Mouse (Mus musculus): ENCODE results near the gene Angel2. TPM values are rescaled to one million over a fixed set of nuclear protein-coding genes. Genes with fewer than 3 reads are reported as not detected.

Angel2 gene
- polyA plus RNA-seq, 1 experiment from 2014 or later: 27.6 TPM

GRCm38 (mm10) chr1:190904136-190904535 is 20.8 kb upstream of the Angel2 start:
- ATAC-seq (ENCODE audit: extremely low read depth, insufficient number of reproducible peaks, low FRiP score, low TSS enrichment): no peak
- H3K4me2 ChIP-seq: no peak overlapping the region
- H3K4me3 ChIP-seq: no peak overlapping the region
- peaks cover 10% of the 10 kb centered on the region; the same call in 1 of the 2 replicates for H3K4me1 ChIP-seq
- no peak overlapping the region for H3K27ac ChIP-seq (replicated peaks)
- H3K27me3 ChIP-seq (replicated peaks): no peaks in the 10 kb centered on the region
- H3K36me3 ChIP-seq: peaks cover 24% of the 10 kb centered on the region
- H3K9ac ChIP-seq: no peak overlapping the region
- 89% methylated on average over 3 of the region's 3 CpGs for WGBS
- H3K9me3 ChIP-seq: no peaks in the 10 kb centered on the region

GRCm38 (mm10) chr1:190904714-190905113 is 20.2 kb upstream of the Angel2 start:
- no peak for ATAC-seq (ENCODE audit: extremely low read depth, insufficient number of reproducible peaks, low FRiP score, low TSS enrichment)
- WGBS: 87% methylated on average over 16 of the region's 16 CpGs

GRCm38 (mm10) chr1:190910836-190911235 is 14.1 kb upstream of the Angel2 start:
- Histone ChIP-seq H3K4me1 (peaks cover 13% of the 10 kb centered on the region), H3K9me3 (no peaks in the 10 kb centered on the region), H3K36me3 (no peaks in the 10 kb centered on the region), H3K4me3 (peak overlapping the region; percentile 96), H3K9ac (peak overlapping the region; percentile 91), H3K4me2 (peak overlapping the region; percentile 84), H3K27ac (replicated peaks) (no peak overlapping the region), H3K27me3 (replicated peaks) (no peaks in the 10 kb centered on the region)
- ATAC-seq (ENCODE audit: extremely low read depth, insufficient number of reproducible peaks, low FRiP score, low TSS enrichment): no peak
- 85% methylated on average over 6 of the region's 6 CpGs for WGBS

More at GRCm38 (mm10) chr1:190904714-190905113, 20.2 kb upstream of the Angel2 start:
- Histone ChIP-seq H3K27ac (replicated peaks) (no peak overlapping the region), H3K36me3 (peaks cover 22% of the 10 kb centered on the region), H3K4me3 (no peak overlapping the region), H3K9me3 (no peaks in the 10 kb centered on the region), H3K4me1 (peaks cover 7% of the 10 kb centered on the region; the same call in 1 of the 2 replicates), H3K27me3 (replicated peaks) (no peaks in the 10 kb centered on the region), H3K4me2 (no peak overlapping the region), H3K9ac (no peak overlapping the region)

- peak within 1 kb of the TSS; percentile 53; the same call in 1 of the 2 replicates for H3K27ac ChIP-seq (replicated peaks)
- under 1% methylated on average over 47 of the region's 47 CpGs for WGBS
- H3K4me3 ChIP-seq: peak within 1 kb of the TSS; percentile 96
- peak within 1 kb of the TSS; percentile 91 for H3K9ac ChIP-seq
- ATAC-seq (ENCODE audit: extremely low read depth, insufficient number of reproducible peaks, low FRiP score, low TSS enrichment): peak; percentile 74
- H3K4me1 ChIP-seq: peaks cover 13% of the 10 kb centered on the region
- H3K27me3 ChIP-seq (replicated peaks): no peaks in the 10 kb centered on the region
- H3K36me3 ChIP-seq: no peaks in the 10 kb centered on the region
- no peaks in the 10 kb centered on the region for H3K9me3 ChIP-seq
- H3K4me2 ChIP-seq: peak within 1 kb of the TSS; percentile 84
These were observed 13.3 kb upstream of the Angel2 start, which contains the start of gene Rps6kc1 for GRCm38 (mm10) chr1:190911415-190912123. TSS of gene Rps6kc1 (minus strand) at chr1:190911770.

- 45% methylated on average over 1 of the region's 1 CpGs for WGBS
- Histone ChIP-seq H3K27ac (replicated peaks) (no peak overlapping the region), H3K4me3 (no peak overlapping the region), H3K9ac (no peak overlapping the region), H3K27me3 (replicated peaks) (no peaks in the 10 kb centered on the region), H3K4me2 (no peak overlapping the region), H3K4me1 (peaks cover 13% of the 10 kb centered on the region), H3K36me3 (no peaks in the 10 kb centered on the region), H3K9me3 (no peaks in the 10 kb centered on the region)
- ATAC-seq (ENCODE audit: extremely low read depth, insufficient number of reproducible peaks, low FRiP score, low TSS enrichment): no peak
These were observed 12.3 kb upstream of the Angel2 start for GRCm38 (mm10) chr1:190912623-190913022.

GRCm38 (mm10) chr1:190918938-190919337 is 6.0 kb upstream of the Angel2 start:
- Histone ChIP-seq H3K4me1 (peaks cover 4% of the 10 kb centered on the region; the same call in 1 of the 2 replicates), H3K9ac (no peak overlapping the region), H3K27ac (replicated peaks) (no peak overlapping the region), H3K4me3 (no peak overlapping the region), H3K9me3 (no peaks in the 10 kb centered on the region), H3K36me3 (no peaks in the 10 kb centered on the region), H3K27me3 (replicated peaks) (no peaks in the 10 kb centered on the region), H3K4me2 (no peak overlapping the region)
- 43% methylated on average over 7 of the region's 7 CpGs for WGBS
- no peak for ATAC-seq (ENCODE audit: extremely low read depth, insufficient number of reproducible peaks, low FRiP score, low TSS enrichment)

- Histone ChIP-seq H3K4me3 (no peak overlapping the region), H3K27ac (replicated peaks) (no peak overlapping the region), H3K36me3 (no peaks in the 10 kb centered on the region), H3K9me3 (no peaks in the 10 kb centered on the region), H3K27me3 (replicated peaks) (no peaks in the 10 kb centered on the region), H3K4me1 (peaks cover 4% of the 10 kb centered on the region; the same call in 1 of the 2 replicates), H3K9ac (no peak overlapping the region), H3K4me2 (no peak overlapping the region)
- ATAC-seq (ENCODE audit: extremely low read depth, insufficient number of reproducible peaks, low FRiP score, low TSS enrichment): no peak
- WGBS: 73% methylated on average over 8 of the region's 8 CpGs
These were observed 5.0 kb upstream of the Angel2 start for GRCm38 (mm10) chr1:190919725-190920469.

- H3K4me2 ChIP-seq: peak overlapping the region; percentile 89
- no peak overlapping the region for H3K27ac ChIP-seq (replicated peaks)
- H3K9me3 ChIP-seq: no peaks in the 10 kb centered on the region
- 0 out of 2 replicates have a peak, but pooled peaks cover 4% of the 10 kb centered on the region for H3K36me3 ChIP-seq
- peak overlapping the region; percentile 85 for H3K4me3 ChIP-seq
- no peak for ATAC-seq (ENCODE audit: extremely low read depth, insufficient number of reproducible peaks, low FRiP score, low TSS enrichment)
- H3K9ac ChIP-seq: no peak overlapping the region
- peaks cover 22% of the 10 kb centered on the region for H3K4me1 ChIP-seq
- no peaks in the 10 kb centered on the region for H3K27me3 ChIP-seq (replicated peaks)
- 86% methylated on average over 3 of the region's 3 CpGs for WGBS
These were observed 2.4 kb downstream of the Angel2 start for GRCm38 (mm10) chr1:190927311-190927710.

GRCm38 (mm10) chr1:190927751-190928369 is 2.9 kb downstream of the Angel2 start:
- peaks cover 6% of the 10 kb centered on the region for H3K36me3 ChIP-seq
- peak overlapping the region; percentile 85 for H3K4me3 ChIP-seq
- no peak for ATAC-seq (ENCODE audit: extremely low read depth, insufficient number of reproducible peaks, low FRiP score, low TSS enrichment)
- H3K9ac ChIP-seq: peak overlapping the region; percentile 94
- no peaks in the 10 kb centered on the region for H3K27me3 ChIP-seq (replicated peaks)
- H3K9me3 ChIP-seq: no peaks in the 10 kb centered on the region
- peak overlapping the region; percentile 97 for H3K27ac ChIP-seq (replicated peaks)
- H3K4me1 ChIP-seq: peaks cover 22% of the 10 kb centered on the region
- 9% methylated on average over 16 of the region's 16 CpGs for WGBS
- peak overlapping the region; percentile 89 for H3K4me2 ChIP-seq

- H3K4me1 ChIP-seq: peaks cover 22% of the 10 kb centered on the region
- under 1% methylated on average over 35 of the region's 79 CpGs for WGBS
- no peaks in the 10 kb centered on the region for H3K27me3 ChIP-seq (replicated peaks)
- ATAC-seq (ENCODE audit: extremely low read depth, insufficient number of reproducible peaks, low FRiP score, low TSS enrichment): peak; percentile 91
- H3K36me3 ChIP-seq: peaks cover 10% of the 10 kb centered on the region
- no peaks in the 10 kb centered on the region for H3K9me3 ChIP-seq
- peak overlapping the region; percentile 89 for H3K4me2 ChIP-seq
- H3K9ac ChIP-seq: peak overlapping the region; percentile 94
- H3K4me3 ChIP-seq: peak overlapping the region; percentile 85
- peak overlapping the region; percentile 97 for H3K27ac ChIP-seq (replicated peaks)
These were observed 3.6 kb downstream of the Angel2 start for GRCm38 (mm10) chr1:190928370-190929009.

All from heart, embryonic 13.5 days (tissue).